In the genomic region with DNA sequence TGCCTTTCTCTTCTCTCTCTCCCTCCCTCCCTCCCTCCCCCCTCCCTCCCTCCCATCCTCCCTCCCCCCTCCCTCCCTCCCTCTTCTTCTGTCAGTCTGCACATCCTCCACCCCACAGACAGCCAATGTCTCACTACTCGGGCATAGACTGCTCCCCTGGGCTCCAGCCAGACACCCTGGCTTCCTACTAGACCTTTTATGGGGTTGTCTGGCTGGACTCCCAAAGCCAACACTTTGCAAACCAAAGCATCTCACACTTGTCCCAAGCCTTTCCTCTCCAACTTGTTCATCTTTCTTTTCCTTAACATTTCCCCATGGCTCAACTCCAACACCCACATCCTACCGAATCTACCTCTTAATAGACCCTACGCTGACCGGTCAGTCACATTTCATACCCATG, we compare ENCODE assay signal across 15 mouse cellular contexts.
"Had no signal": no experiment of that assay in that cellular context is flagged by ENCODE, and none has a peak within 500 bp of the region (broad histone marks: within the 10 kb centered on the region; RNA-seq: fewer than 3 reads in every experiment).

No protein-coding gene starts in this region.

- H3K4me2 ChIP-seq: intestine, embryonic 15.5 days; limb, embryonic 13.5 days; midbrain, embryonic 15.5 days; neural tube, embryonic 15.5 days had no signal

- H3K9me3 ChIP-seq: intestine, embryonic 15.5 days; limb, embryonic 13.5 days; midbrain, embryonic 10.5 days; midbrain, embryonic 15.5 days; neural tube, embryonic 15.5 days had no signal

- H3K9ac ChIP-seq: intestine, embryonic 15.5 days; limb, embryonic 13.5 days; liver, embryonic 14.5 days; midbrain, embryonic 15.5 days; neural tube, embryonic 15.5 days had no signal

- H3K4me1 ChIP-seq: intestine, embryonic 15.5 days; limb, embryonic 13.5 days; midbrain, embryonic 15.5 days; neural tube, embryonic 15.5 days had no signal

- H3K27me3 ChIP-seq: intestine, embryonic 15.5 days; limb, embryonic 13.5 days; neural tube, embryonic 15.5 days had no signal

- DNase-seq: left cerebral cortex, postnatal 4 days; lung, adult 18-20 months; lung, postnatal 4 days; right cerebral cortex, adult 18-20 months; right cerebral cortex, postnatal 25 days; thymus, postnatal 4 days had no signal

- H3K36me3 ChIP-seq: intestine, embryonic 15.5 days; limb, embryonic 13.5 days; midbrain, embryonic 10.5 days; midbrain, embryonic 15.5 days; neural tube, embryonic 15.5 days had no signal

- ATAC-seq: intestine, embryonic 15.5 days; midbrain, embryonic 15.5 days had no signal

- H3K4me3 ChIP-seq: intestine, embryonic 15.5 days; layer of hippocampus, adult 2 months; limb, embryonic 13.5 days; midbrain, embryonic 10.5 days; midbrain, embryonic 15.5 days; neural tube, embryonic 15.5 days had no signal

- H3K27ac ChIP-seq: intestine, embryonic 15.5 days; kidney, postnatal 0 days; layer of hippocampus, adult 2 months; limb, embryonic 13.5 days; liver, embryonic 14.5 days; midbrain, embryonic 10.5 days; midbrain, embryonic 15.5 days; neural tube, embryonic 15.5 days; stomach, postnatal 0 days had no signal
